Comparison of ENCODE assay signal across 23 mouse cellular contexts in genomic region chr8:26612153-26612552, GRCm38 (mm10).
DNase-seq lines count a peak whose midpoint lies in the region; ATAC-seq lines count a peak whose summit lies in the region.
"Had no signal": no experiment of that assay in that cellular context is flagged by ENCODE, and none has a peak within 500 bp of the region (broad histone marks: within the 10 kb centered on the region; RNA-seq: fewer than 3 reads in every experiment).

No protein-coding gene starts in this region.

- no peak overlapping the region for H3K9ac ChIP-seq in midbrain, embryonic 11.5 days (ENCODE audit: low read length)
- no peak overlapping the region for H3K9ac ChIP-seq in forebrain, embryonic 12.5 days
- H3K9ac ChIP-seq: forebrain, postnatal 0 days; hindbrain, embryonic 13.5 days; intestine, embryonic 15.5 days had no signal

- no peak overlapping the region for H3K4me3 ChIP-seq in midbrain, embryonic 11.5 days (ENCODE audit: low read depth, low read length)
- no peak overlapping the region for H3K4me3 ChIP-seq in forebrain, embryonic 12.5 days (replicated peaks)
- H3K4me3 ChIP-seq: forebrain, embryonic 10.5 days; hindbrain, embryonic 10.5 days; hindbrain, embryonic 13.5 days; intestine, embryonic 15.5 days had no signal

- no peaks in the 10 kb centered on the region for H3K36me3 ChIP-seq in splenic B cell, adult 2 months (ENCODE audit: control insufficient read depth, insufficient read depth, low read length, poor library complexity, severe bottlenecking)
- H3K36me3 ChIP-seq in midbrain, embryonic 11.5 days (ENCODE audit: control insufficient read depth, insufficient read depth, low read length), result no peaks in the 10 kb centered on the region
- no peaks in the 10 kb centered on the region for H3K36me3 ChIP-seq in forebrain, embryonic 12.5 days (replicated peaks)
- H3K36me3 ChIP-seq: forebrain, embryonic 10.5 days; G1E; hindbrain, embryonic 10.5 days; hindbrain, embryonic 13.5 days; intestine, embryonic 15.5 days had no signal

- H3K4me1 ChIP-seq in midbrain, embryonic 11.5 days (ENCODE audit: control insufficient read depth, insufficient read depth, low read length), result no peaks in the 10 kb centered on the region
- H3K4me1 ChIP-seq in forebrain, embryonic 12.5 days, result no peaks in the 10 kb centered on the region
- H3K4me1 ChIP-seq: forebrain, embryonic 10.5 days; hindbrain, embryonic 10.5 days; hindbrain, embryonic 13.5 days; intestine, embryonic 15.5 days had no signal

- ATAC-seq in granulocyte monocyte progenitor cell, adult 5-6 weeks (replicated peaks; ENCODE audit: poor library complexity, severe bottlenecking), result peak; percentile 61
- ATAC-seq in midbrain, embryonic 11.5 days (ENCODE audit: low FRiP score), result no peak
- ATAC-seq in forebrain, embryonic 12.5 days (ENCODE audit: low FRiP score), result no peak
- ATAC-seq: forebrain, embryonic 14.5 days; forebrain, postnatal 0 days; hindbrain, embryonic 16.5 days; intestine, embryonic 15.5 days; Patski had no signal

- no peaks in the 10 kb centered on the region for H3K27me3 ChIP-seq in splenic B cell, adult 2 months (ENCODE audit: control insufficient read depth, insufficient read depth, low read length, poor library complexity, severe bottlenecking)
- no peaks in the 10 kb centered on the region for H3K27me3 ChIP-seq in midbrain, embryonic 11.5 days (ENCODE audit: control insufficient read depth, insufficient read depth, low read length)
- no peaks in the 10 kb centered on the region for H3K27me3 ChIP-seq in forebrain, embryonic 12.5 days
- H3K27me3 ChIP-seq: hindbrain, embryonic 13.5 days; intestine, embryonic 15.5 days had no signal

- DNase-seq in spleen, postnatal 36 days (ENCODE audit: low spot score in 2 of 2), result peak; percentile 38 to 44
- no peak for DNase-seq in spleen, adult 18-20 months
- DNase-seq in splenic B cell, adult 2 months (ENCODE audit: low read depth, low spot score), result peak; percentile 13
- no peak for DNase-seq in midbrain, embryonic 11.5 days (ENCODE audit: low spot score, missing footprints)
- DNase-seq: adrenal gland, postnatal 10 days; adrenal gland, postnatal 36 days; cerebellum, adult 18-20 months; cerebellum, adult 9-10 months; cerebellum, postnatal 14 days; forebrain, postnatal 0 days; gastrocnemius, postnatal 25 days; heart, postnatal 36 days had no signal

- no peak overlapping the region for H3K27ac ChIP-seq in midbrain, embryonic 11.5 days (ENCODE audit: low read depth, low read length)
- no peak overlapping the region for H3K27ac ChIP-seq in forebrain, embryonic 12.5 days
- H3K27ac ChIP-seq: forebrain, embryonic 10.5 days; hindbrain, embryonic 10.5 days; hindbrain, embryonic 13.5 days; intestine, embryonic 15.5 days had no signal

- H3K9me3 ChIP-seq in midbrain, embryonic 11.5 days (ENCODE audit: control insufficient read depth, low read length), result no peaks in the 10 kb centered on the region; the same call in 1 of the 2 replicates
- no peaks in the 10 kb centered on the region for H3K9me3 ChIP-seq in forebrain, embryonic 12.5 days
- H3K9me3 ChIP-seq: G1E; intestine, embryonic 15.5 days had no signal

- no peak overlapping the region for H3K4me2 ChIP-seq in midbrain, embryonic 11.5 days
- no peak overlapping the region for H3K4me2 ChIP-seq in forebrain, embryonic 12.5 days
- H3K4me2 ChIP-seq: heart, embryonic 11.5 days; hindbrain, embryonic 13.5 days; intestine, embryonic 15.5 days had no signal

Comparison
In these comparisons a context has a peak if more than half of its experiments do, and no peak if none do; other contexts are left out.
1. DNase-seq: peak in spleen, postnatal 36 days (2 of 2) and splenic B cell, adult 2 months (single experiment); none in spleen, adult 18-20 months (0 of 2) and midbrain, embryonic 11.5 days (single experiment).